Mouse (Mus musculus): ENCODE data around the gene Atp10a. TPM values are rescaled to one million over a fixed set of nuclear protein-coding genes. Genes with fewer than 3 reads are reported as not detected.

Atp10a gene
- total RNA-seq, 2 experiments from 2014 or later: 2.2 to 3.2 TPM

DNA sequence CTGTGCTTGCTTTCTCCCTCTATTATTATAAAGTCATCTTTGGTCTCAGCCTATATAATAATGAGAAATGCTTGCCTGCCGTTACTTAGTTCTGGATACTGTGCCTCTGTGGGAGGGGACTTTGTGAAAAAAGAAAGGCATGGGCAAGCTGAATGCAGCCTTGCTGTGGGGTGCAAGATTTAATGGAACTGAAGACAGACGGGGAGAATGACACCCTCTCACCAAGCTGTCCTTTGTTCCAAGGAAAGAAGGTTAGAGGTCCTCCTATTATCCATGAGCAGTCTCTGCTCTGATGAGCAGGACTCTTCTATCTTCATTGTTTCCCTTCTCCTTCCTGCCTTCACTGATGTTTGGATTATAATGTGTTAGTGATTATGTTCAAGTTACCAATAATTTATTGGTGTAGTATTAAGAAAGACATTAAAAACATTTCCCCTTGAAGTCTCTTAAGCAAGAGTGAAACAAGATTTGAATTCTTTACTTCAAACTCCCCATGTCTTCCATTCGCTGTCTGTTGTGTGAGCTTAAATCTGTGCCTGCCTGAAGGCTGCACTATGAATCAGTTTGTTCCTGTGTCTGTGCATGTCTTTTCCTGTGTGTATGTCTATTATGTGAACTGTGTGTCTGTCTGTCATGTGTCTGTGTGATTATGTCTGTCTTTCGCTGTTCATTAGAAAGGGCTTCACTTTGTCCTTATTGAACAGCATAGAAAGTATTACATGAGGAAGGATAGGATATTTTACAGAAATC is 211.1 kb downstream of the Atp10a start:
- no peak for DNase-seq
- intact Hi-C loops (cut with DNase I): no loop called here

DNA sequence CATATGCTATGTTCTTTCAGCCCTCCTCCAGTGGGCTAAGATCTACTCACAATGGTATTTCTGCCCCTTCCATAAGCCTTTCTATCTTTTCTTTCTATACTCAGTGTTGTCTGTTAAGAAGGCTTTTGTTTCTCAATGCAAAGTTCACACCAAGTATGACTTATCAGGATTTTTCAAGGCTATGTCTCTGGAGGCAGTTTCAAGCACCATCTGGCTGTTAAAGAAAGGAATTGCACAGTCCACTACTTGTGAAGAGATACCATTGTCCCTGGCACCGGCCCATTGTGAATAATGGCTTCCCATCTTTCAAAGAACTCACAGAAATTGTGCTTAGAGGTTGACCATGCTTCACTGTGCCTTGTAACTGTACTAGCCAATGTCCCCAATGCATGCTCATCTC is 214.7 kb downstream of the Atp10a start:
- intact Hi-C loops (cut with DNase I): loop anchor here (10.0 kb wide), 1 partner anchor 286 kb away; no protein-coding TSS in a partner anchor
- no peak for DNase-seq

DNA sequence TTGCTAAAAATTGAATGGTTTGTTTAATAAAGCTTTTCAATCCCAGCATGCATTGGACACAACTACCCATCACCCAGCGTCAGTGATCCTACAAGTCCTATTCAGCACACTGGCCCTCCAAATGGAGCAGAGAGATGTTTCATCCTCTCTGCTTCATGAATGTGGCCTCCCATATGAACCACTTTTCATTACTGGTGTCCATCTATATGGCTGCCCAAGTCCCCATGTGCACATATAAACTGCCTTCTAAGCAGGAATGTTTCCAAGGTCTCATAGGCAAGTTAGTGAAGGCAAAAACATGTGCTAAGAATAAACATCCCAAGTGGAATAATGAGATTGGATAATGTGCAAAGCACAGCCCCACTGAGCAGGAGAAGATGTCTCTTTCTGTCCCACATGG is 217.7 kb downstream of the Atp10a start:
- intact Hi-C loops (cut with DNase I): loop anchor here (10.0 kb wide), 1 partner anchor 289 kb away; no protein-coding TSS in a partner anchor
- no peak for DNase-seq
